Mouse (Mus musculus) cortical plate, adult 2 months (tissue): ENCODE results near the gene Ate1.
"Not testable (repeated sequence)": the region's sequence is repeated elsewhere in the genome, so short reads cannot be mapped to it uniquely, and the experiment has no call there.

Experiments used
- CTCF ChIP-seq: fragments of 200-500 bp; IDR thresholded peaks from 2 replicates; pipeline ENCODE4 v1.5.1; 2011; ENCODE audit warnings: mild to moderate bottlenecking, control low read depth, low read length; ENCODE audit not compliant: insufficient read depth; ENCODE audit errors: extremely low read depth
- POLR2A ChIP-seq: fragments of 200-500 bp; IDR thresholded peaks from 2 replicates; pipeline ENCODE4 v1.6.1; 2011; ENCODE audit warnings: mild to moderate bottlenecking, low read length, control low read depth; ENCODE audit not compliant: insufficient read depth; ENCODE audit errors: extremely low read depth

DNA sequence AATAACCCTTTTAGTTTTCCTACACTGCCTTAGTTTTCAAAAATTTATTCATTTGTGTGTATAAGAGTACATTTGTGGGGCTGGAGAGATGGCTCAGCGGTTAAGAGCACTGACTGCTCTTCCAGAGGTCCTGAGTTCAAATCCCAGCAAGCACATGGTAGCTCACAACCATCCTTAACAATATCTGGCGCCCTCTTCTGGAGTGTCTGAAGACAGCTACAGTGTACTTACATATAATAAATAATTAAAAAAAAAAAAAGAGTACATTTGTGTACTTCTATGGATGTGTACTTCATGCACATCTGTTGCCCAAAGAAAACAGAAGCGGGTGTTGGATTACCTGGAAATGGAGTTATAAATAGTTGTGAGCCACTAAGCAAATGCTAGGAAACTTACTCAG lies 41.2 kb downstream of the Ate1 start:
- not testable (repeated sequence) for TF ChIP-seq CTCF, POLR2A
